Mouse (Mus musculus) brain, adult 2 months (tissue): Measurements from ENCODE around the gene Gm45711.

Experiments
- DNase-seq: peaks from one replicate; pipeline ENCODE4 v3.0.0; 2011; ENCODE audit warnings: low read depth, low spot score

The Gm45711 gene

GRCm38 (mm10) chr8:104242038-104242644 is 67.7 kb downstream of the Gm45711 start:
- DNase-seq = no peak

GRCm38 (mm10) chr8:104239418-104239861 is 70.4 kb downstream of the Gm45711 start:
- DNase-seq = no peak

- peak; percentile 40 for DNase-seq
Observed at GRCm38 (mm10) chr8:104234573-104234972, 75.3 kb downstream of the Gm45711 start.

- no peak for DNase-seq
Observed at GRCm38 (mm10) chr8:104232919-104233318, 77.0 kb downstream of the Gm45711 start.

GRCm38 (mm10) chr8:104232039-104232438 is 77.8 kb downstream of the Gm45711 start:
- no peak for DNase-seq
